Mouse (Mus musculus) heart, adult 2 months (tissue): Measurements from ENCODE around the gene L2hgdh.

Experiments
- CTCF ChIP-seq: fragments of 200-600 bp; IDR thresholded peaks from 2 replicates; pipeline ENCODE4 v1.8.1; 2022; ENCODE audit warnings: antibody characterized with exemption, mild to moderate bottlenecking, moderate library complexity
- POLR2A ChIP-seq: fragments of 200-500 bp; IDR thresholded peaks from 2 replicates; pipeline ENCODE4 v1.6.1; 2011; ENCODE audit warnings: mild to moderate bottlenecking, low read depth, low read length, control low read depth; ENCODE audit not compliant: insufficient read depth

DNA sequence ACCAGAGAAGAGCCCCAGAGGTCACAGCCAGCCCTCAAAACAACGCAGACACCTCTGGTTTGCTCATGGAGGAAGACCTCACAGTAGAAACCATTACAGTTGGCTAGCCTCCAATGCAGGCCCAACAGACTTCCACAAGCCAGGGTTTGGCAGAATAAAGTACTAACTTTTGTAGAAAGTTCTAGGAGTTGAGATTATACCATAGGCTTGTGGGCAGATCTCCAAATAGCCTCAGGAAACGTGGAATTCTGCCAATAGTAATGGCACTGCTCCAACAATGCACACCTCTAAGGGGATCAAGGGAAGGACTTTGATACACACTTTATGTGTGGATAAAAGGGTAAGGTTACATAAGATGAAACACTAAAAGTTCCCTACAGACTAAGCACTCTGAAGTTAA lies 36.3 kb downstream of the L2hgdh start:
- TF ChIP-seq CTCF (no peak), POLR2A (no peak)
